ENCODE assay signal across 20 mouse cellular contexts in the genomic region with DNA sequence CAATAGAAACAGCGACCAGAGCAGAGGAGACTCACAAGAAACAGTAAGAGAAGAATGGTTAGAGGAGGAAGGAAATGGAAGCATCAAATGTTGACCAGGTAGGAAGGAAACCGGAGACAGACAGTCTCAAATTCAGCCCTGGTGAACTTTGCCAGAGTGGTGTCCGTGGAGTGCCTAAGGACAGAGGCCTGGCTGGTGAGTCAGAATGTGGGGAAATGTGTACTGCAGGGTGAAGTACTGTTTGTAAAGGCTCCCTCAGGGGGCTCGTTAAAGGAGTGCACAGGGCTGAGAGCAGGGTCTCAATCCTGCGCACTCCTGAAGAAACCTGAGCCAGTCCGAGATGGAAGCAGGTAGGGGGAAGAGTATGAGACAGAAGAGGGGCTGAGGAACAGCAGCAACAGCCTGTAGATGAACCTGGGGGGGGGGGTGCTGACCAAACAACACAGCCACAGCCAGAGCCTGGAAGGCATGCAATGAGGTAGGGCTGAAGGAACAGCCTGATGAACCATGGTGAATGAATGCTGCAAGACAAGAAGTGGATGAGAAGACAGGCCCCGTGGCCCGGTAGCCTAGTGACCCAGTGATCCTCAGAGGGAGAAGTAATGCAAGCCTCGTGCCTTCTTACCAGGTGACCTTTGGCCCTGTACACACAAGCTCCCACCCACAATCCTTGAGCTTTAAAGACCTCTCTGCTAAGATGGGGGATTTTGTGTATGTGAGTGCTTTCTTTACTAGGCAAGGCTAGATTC. TPM values are rescaled to one million over a fixed set of nuclear protein-coding genes. Genes with fewer than 3 reads are reported as not detected.
DNase-seq lines count a peak whose midpoint lies in the region; ATAC-seq and TF ChIP-seq lines count a peak whose summit lies in the region.
"Had no signal": no experiment of that assay in that cellular context is flagged by ENCODE, and none has a peak within 500 bp of the region (broad histone marks: within the 10 kb centered on the region; RNA-seq: fewer than 3 reads in every experiment).

No protein-coding gene starts in this region.

- H3K9ac ChIP-seq in intestine, embryonic 15.5 days, result no peak overlapping the region
- H3K9ac ChIP-seq in intestine, postnatal 0 days (ENCODE audit: low read depth, low read length), result no peak overlapping the region
- H3K9ac ChIP-seq in lung, postnatal 0 days (replicated peaks; ENCODE audit: low read depth), result no peak overlapping the region
- H3K9ac ChIP-seq: forebrain, embryonic 13.5 days; forebrain, postnatal 0 days; hindbrain, embryonic 13.5 days had no signal

- TF ChIP-seq CTCF in intestine, postnatal 0 days (IDR thresholded peaks at IDR 0.05; ENCODE audit: low read depth), result no peak
- no peak for TF ChIP-seq CTCF in lung, postnatal 0 days (IDR thresholded peaks at IDR 0.05)

- no peaks in the 10 kb centered on the region for H3K36me3 ChIP-seq in intestine, embryonic 15.5 days
- H3K36me3 ChIP-seq in intestine, postnatal 0 days (ENCODE audit: control insufficient read depth, insufficient read depth), result no peaks in the 10 kb centered on the region
- no peaks in the 10 kb centered on the region for H3K36me3 ChIP-seq in lung, postnatal 0 days (ENCODE audit: insufficient read depth, low read length)
- H3K36me3 ChIP-seq: embryonic facial prominence, embryonic 10.5 days; heart, embryonic 10.5 days; hindbrain, embryonic 13.5 days had no signal

- no peak overlapping the region for H3K4me2 ChIP-seq in intestine, embryonic 15.5 days (replicated peaks)
- H3K4me2 ChIP-seq in intestine, postnatal 0 days (replicated peaks; ENCODE audit: low read depth), result no peak overlapping the region
- H3K4me2 ChIP-seq in lung, postnatal 0 days (replicated peaks; ENCODE audit: low read depth, low read length), result no peak overlapping the region
- H3K4me2 ChIP-seq: forebrain, embryonic 13.5 days; hindbrain, embryonic 13.5 days had no signal

- DNase-seq in lung, postnatal 0 days (ENCODE audit: low spot score), result peak; percentile 40
- DNase-seq in lung, postnatal 10 days, result no peak
- peak; percentile 24 for DNase-seq in 3T3-L1 (ENCODE audit: low read depth, low spot score)
- DNase-seq in adipocyte (ENCODE audit: low spot score), result peak; percentile 26
- DNase-seq in cerebellum, adult 9-11 months, result no peak
- no peak for DNase-seq in layer of hippocampus, postnatal 36 days
- DNase-seq: adrenal gland, postnatal 25 days; cerebellum, adult 18-20 months; cerebellum, postnatal 10 days; forebrain, postnatal 0 days; gastrocnemius, postnatal 36 days; heart, adult 18-20 months; heart, postnatal 14 days had no signal

- H3K27me3 ChIP-seq in intestine, embryonic 15.5 days (replicated peaks), result no peaks in the 10 kb centered on the region
- H3K27me3 ChIP-seq in intestine, postnatal 0 days (replicated peaks; ENCODE audit: control insufficient read depth, insufficient read depth, low read length), result no peaks in the 10 kb centered on the region
- no peaks in the 10 kb centered on the region for H3K27me3 ChIP-seq in lung, postnatal 0 days (replicated peaks; ENCODE audit: insufficient read depth, low read length)
- H3K27me3 ChIP-seq: forebrain, embryonic 13.5 days; hindbrain, embryonic 13.5 days had no signal

- no peak overlapping the region for H3K27ac ChIP-seq in intestine, embryonic 15.5 days
- H3K27ac ChIP-seq in intestine, postnatal 0 days (ENCODE audit: low read depth, low read length), result no peak overlapping the region
- no peak overlapping the region for H3K27ac ChIP-seq in lung, postnatal 0 days (ENCODE audit: low read length)
- H3K27ac ChIP-seq: embryonic facial prominence, embryonic 10.5 days; forebrain, embryonic 13.5 days; heart, embryonic 10.5 days; hindbrain, embryonic 13.5 days; hindbrain, postnatal 0 days had no signal

- no peak overlapping the region for H3K4me3 ChIP-seq in intestine, embryonic 15.5 days (replicated peaks)
- H3K4me3 ChIP-seq in intestine, postnatal 0 days (ENCODE audit: low read depth, low read length), result no peak overlapping the region
- no peak overlapping the region for H3K4me3 ChIP-seq in lung, postnatal 0 days (ENCODE audit: low read depth, low read length)
- H3K4me3 ChIP-seq: embryonic facial prominence, embryonic 10.5 days; forebrain, embryonic 13.5 days; heart, embryonic 10.5 days; hindbrain, embryonic 13.5 days had no signal

- WGBS in intestine, embryonic 15.5 days, result 56% methylated on average over 9 of the region's 9 CpGs
- WGBS in intestine, postnatal 0 days, result 46% methylated on average over 9 of the region's 9 CpGs
- 43% methylated on average over 9 of the region's 9 CpGs for WGBS in lung, postnatal 0 days

- ATAC-seq in intestine, embryonic 15.5 days, result 0 out of 2 replicates have a peak, but pooled peaks have one; percentile 48
- no peak; the same call in 1 of the 2 replicates for ATAC-seq in intestine, postnatal 0 days
- peak; percentile 52 for ATAC-seq in lung, postnatal 0 days
- ATAC-seq: forebrain, embryonic 13.5 days; forebrain, postnatal 0 days; hindbrain, postnatal 0 days had no signal

- TF ChIP-seq EP300 in lung, postnatal 0 days (IDR thresholded peaks at IDR 0.05), result no peak

- no peaks in the 10 kb centered on the region for H3K9me3 ChIP-seq in intestine, embryonic 15.5 days
- no peaks in the 10 kb centered on the region for H3K9me3 ChIP-seq in intestine, postnatal 0 days (ENCODE audit: control insufficient read depth)
- H3K9me3 ChIP-seq in lung, postnatal 0 days (ENCODE audit: low read length), result no peaks in the 10 kb centered on the region
- H3K9me3 ChIP-seq: embryonic facial prominence, embryonic 10.5 days; forebrain, embryonic 13.5 days; heart, embryonic 10.5 days; hindbrain, embryonic 13.5 days had no signal

- no peaks in the 10 kb centered on the region for H3K4me1 ChIP-seq in intestine, embryonic 15.5 days (replicated peaks)
- H3K4me1 ChIP-seq in intestine, postnatal 0 days (replicated peaks; ENCODE audit: control insufficient read depth, insufficient read depth, low read length), result no peaks in the 10 kb centered on the region
- H3K4me1 ChIP-seq in lung, postnatal 0 days (ENCODE audit: insufficient read depth, low read depth, low read length), result no peaks in the 10 kb centered on the region
- H3K4me1 ChIP-seq: forebrain, embryonic 13.5 days; hindbrain, embryonic 13.5 days had no signal

RNA-seq across cellular contexts. Expression of a gene that starts 27.3 kb away (rescaled TPM):
- polyA plus RNA-seq in intestine, embryonic 15.5 days (2015; fragmentation: Nextera tagmentation; extraction: Ambion mirVana), result 132 and 147 TPM in 2 replicates
- polyA plus RNA-seq in intestine, postnatal 0 days (2015; fragmentation: Nextera tagmentation; extraction: Ambion mirVana), result 117 and 118 TPM in 2 replicates
- polyA plus RNA-seq in lung, postnatal 0 days (2015; fragmentation: Nextera tagmentation; extraction: Ambion mirVana), result 138 and 140 TPM in 2 replicates
- total RNA-seq in layer of hippocampus, postnatal 36 days (2021), result 10 to 100 TPM; 68.4 to 75.5 TPM

RNA-seq across cellular contexts. Expression of a gene that starts 28.1 kb away (rescaled TPM):
- 46.6 and 46.9 TPM in 2 replicates for polyA plus RNA-seq in intestine, embryonic 15.5 days (2015; fragmentation: Nextera tagmentation; extraction: Ambion mirVana)
- polyA plus RNA-seq in intestine, postnatal 0 days (2015; fragmentation: Nextera tagmentation; extraction: Ambion mirVana), result 22.2 and 26.8 TPM in 2 replicates
- polyA plus RNA-seq in lung, postnatal 0 days (2015; fragmentation: Nextera tagmentation; extraction: Ambion mirVana), result 16.8 and 18.6 TPM in 2 replicates
- 10 to 100 TPM; 88.6 to 92.1 TPM for total RNA-seq in layer of hippocampus, postnatal 36 days (2021)

RNA-seq across cellular contexts. Expression of a gene that starts 53.8 kb away (rescaled TPM):
- 47.2 and 52.1 TPM in 2 replicates for polyA plus RNA-seq in intestine, embryonic 15.5 days (2015; fragmentation: Nextera tagmentation; extraction: Ambion mirVana)
- polyA plus RNA-seq in intestine, postnatal 0 days (2015; fragmentation: Nextera tagmentation; extraction: Ambion mirVana), result 48.9 and 49.8 TPM in 2 replicates
- 30.3 and 31.0 TPM in 2 replicates for polyA plus RNA-seq in lung, postnatal 0 days (2015; fragmentation: Nextera tagmentation; extraction: Ambion mirVana)
- 10 to 100 TPM; 20.7 to 21.7 TPM for total RNA-seq in layer of hippocampus, postnatal 36 days (2021)

Comparison
In these comparisons a context has a peak if more than half of its experiments do, and no peak if none do; other contexts are left out.
1. DNase-seq: peak in lung, postnatal 0 days (single experiment), 3T3-L1 (single experiment) and adipocyte (single experiment); none in lung, postnatal 10 days (single experiment), cerebellum, adult 9-11 months (single experiment) and layer of hippocampus, postnatal 36 days (0 of 2).